Mouse (Mus musculus) urinary bladder, adult 2 months (tissue): ENCODE results near the gene Clps. TPM values are rescaled to one million over a fixed set of nuclear protein-coding genes. Genes with fewer than 3 reads are reported as not detected.
"Not testable (repeated sequence)": the region's sequence is repeated elsewhere in the genome, so short reads cannot be mapped to it uniquely, and the experiment has no call there.

Source experiments
- DNase-seq: peaks from one replicate; pipeline ENCODE4 v3.0.0; 2022; ENCODE audit warnings: low spot score
- polyA plus RNA-seq: library from polyadenylated mRNA; depleted of rRNA; stranded (reverse); fragments of >200 nt; gene quantifications from 2 replicates; pipeline ENCODE4 v1.2.3, GENCODE M21; 2012; rRNA removed

The Clps gene
- polyA plus RNA-seq: 0.32 and 0.46 TPM in 2 replicates

DNA sequence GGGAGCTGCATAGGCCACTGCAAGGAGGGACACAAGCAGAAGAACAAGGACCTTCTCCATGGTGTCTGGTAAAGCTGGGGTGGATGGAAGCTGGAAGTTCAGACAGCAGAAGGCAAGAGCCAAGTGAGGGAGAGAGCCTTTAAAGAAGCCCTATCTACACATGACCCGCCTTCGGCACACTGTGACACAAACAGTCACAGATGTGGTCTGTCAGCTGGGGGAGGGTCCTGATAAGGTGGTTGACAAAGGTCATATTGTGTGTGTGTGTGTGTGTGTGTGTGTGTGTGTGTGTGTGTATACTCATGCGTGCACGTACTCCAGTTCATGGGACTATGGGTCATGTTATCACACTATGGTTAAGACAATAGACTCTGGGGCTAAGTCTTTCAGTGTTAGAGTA lies at the start of gene Clps:
Gene Clps, minus strand, starts transcription at position 169 of the 400 bp plus-strand sequence.
- DNase-seq: no peak

DNA sequence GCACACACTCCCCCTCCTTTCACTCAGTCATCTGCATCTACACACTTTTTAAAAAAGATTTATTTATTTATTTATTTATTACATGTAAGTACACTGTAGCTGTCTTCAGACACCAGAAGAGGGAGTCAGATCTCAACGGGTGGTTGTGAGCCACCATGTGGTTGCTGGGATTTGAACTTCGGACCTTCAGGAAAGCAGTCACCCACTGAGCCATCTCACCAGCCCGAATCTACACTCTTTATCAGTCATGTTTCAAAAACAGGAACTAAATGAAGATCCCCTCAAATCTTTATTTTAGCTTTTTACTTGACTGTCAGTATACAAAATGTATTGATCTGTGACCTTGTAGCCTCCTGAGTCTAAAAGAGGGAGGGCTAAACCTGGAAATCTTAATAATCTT lies 49.0 kb upstream of the Clps start:
- no peak for DNase-seq

DNA sequence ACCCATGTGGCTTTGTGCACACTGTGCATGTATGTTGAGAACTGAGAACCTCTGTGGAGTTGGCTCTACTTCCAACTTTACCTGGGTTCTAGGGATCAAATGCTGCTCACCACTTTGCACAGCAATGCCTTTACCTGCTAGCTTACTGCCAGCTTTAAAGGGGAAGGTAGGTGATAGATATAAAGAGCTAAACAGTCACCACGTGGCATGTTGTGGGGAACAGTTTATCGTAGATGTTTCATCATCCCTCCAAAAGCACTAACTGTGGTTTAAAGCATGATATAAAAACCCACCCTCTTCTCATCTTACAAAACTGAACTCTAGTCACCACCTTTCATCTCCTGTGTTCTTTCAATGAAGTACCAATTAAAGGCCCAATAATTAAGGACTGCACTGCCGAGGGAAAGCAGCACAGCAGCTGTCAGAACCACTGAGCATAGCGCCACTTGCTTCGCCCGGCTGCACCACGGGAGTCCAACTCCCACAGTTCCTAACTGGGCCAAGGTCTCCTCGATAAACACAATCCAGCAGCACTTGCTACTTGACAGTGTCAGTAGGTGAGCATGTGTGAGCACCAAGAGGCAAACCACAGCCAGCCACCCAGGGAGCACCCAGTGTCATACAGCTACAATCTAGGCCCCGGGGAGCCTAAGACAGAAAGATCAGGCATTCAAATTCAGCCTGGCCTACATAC lies 41.1 kb upstream of the Clps start:
- DNase-seq: no peak

DNA sequence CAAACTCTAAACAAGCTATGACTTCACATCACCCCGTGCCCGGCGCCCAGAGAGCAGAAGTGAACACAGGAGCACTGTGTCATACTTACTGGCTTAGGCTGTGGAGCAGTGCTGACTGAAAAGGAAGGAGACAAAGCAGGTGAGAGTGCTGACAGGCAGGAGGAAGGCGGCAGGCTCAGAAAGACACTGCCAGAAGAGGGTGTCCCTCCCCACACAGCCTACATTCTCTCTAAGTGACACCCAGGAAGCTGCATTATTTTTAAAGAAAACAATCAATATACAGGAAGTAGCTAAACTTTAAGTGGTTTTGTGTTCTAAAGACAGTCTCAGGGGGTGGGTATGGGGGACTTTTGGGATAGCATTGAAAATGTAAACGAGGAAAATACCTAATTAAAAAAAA lies 40.2 kb upstream of the Clps start:
- DNase-seq: no peak

DNA sequence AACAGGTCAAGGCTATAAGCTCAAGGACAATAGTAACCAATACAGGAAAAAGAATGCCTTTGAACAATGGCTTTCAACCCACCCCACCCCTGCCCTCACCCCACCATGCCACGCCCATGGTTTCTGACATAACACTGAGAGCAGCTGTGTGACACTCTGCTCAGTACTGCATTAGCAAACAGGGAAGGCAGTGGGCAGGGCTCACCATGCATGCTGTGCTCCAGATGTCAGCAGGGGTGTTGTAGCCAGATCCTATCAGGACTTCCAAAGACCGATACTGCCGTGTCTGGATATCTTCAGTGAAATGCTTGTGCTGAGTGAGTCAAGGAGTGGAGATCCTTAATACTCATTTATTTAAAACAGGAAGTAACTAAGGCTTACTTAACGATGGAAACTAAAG lies 33.4 kb upstream of the Clps start:
- DNase-seq: no peak

DNA sequence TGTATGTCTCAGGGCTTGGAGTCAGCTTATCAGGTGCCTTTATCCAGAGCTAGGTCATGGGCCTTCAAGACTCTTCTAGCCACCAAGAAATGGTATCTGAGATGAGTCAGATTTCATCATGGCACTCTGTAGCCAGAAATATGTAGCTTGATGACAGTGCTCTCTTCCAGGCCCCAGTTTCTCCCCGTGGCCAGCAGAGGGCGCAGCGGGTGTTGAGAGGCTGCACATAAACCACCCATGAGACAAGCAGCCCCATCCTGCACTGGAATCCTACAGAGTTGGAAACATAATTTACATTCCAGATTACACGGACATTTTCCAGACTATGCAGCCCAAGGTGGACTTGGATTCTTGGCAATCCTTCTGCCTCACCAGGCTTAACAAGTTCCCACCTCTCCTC lies 32.4 kb upstream of the Clps start:
- peak; percentile 50 for DNase-seq

DNA sequence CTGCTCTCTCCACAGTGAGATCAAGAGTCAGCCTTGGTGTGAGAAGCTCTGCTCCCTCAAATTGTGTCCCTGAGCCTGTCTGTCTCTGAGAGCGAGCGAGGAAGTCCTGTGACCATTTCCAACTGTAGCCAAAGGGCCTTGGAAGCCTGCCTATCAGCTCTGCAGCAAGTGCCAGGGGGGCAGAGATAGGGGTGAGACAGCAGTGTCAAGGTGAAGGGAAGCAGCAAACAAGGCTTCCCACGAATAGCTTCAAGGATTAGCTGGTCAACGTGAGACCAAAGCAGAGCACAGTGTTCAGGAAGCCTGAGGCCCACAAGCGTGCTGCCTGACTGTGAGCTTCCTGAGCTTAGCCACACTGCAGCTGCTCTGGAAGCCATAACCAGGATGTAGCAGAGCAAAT lies 30.9 kb upstream of the Clps start:
- no peak for DNase-seq

DNA sequence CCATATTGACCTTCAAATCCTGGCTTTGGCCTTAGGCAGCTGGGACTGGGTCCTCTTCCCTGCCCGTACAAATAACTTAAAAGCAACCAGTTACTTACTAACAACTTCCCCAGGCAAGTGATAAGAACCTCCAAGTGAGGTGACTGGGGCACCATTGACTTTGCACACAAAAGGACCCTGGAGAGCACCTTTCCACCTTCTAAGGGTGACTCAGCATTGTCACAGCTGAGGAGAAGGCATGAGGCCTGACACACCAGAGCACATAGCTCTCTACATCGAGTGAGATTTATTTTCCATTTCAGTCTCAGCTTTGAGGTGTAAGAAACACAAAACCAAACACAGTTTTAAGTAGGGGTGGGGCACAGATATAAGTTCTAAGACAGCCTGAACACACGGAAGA lies 30.0 kb upstream of the Clps start:
- DNase-seq: no peak

DNA sequence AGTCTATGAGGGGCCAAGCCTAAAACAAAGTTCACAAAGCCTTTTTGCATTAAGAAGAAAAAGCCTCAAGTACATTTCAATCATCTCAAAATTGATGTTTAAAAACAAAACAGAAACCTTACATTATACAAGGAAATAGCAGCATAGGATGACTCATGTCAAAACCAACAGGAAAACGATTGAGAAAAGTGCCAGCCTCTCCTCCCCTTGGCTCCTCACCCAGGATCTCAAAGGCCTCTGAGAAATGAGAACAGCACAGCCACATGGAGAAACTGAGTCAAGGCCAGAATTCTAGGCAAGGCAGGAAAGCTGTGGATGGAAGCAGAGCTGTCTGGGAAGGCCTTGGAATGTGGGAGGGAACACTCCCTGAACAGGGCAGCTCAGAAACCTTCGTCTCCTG lies 28.0 kb upstream of the Clps start:
- DNase-seq: no peak

DNA sequence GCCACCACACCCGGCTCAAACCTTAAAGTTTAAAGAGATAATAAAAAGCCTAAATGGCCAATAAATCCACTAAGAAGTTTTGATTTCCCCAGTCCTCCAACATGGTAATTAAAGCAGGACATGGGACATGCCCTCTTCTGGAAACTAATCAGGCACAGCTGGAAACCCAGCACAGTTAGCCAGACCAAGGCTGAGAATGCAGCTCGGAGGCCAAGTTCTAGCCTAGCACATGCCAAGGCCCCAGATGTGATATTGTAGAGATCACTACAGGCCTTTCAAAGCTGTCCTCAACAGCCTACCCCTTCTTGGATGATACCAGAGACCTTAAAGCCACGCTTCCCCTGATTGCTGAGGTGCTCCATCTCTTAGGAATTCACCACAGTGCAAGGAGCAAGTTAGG lies 25.9 kb upstream of the Clps start:
- DNase-seq: no peak

DNA sequence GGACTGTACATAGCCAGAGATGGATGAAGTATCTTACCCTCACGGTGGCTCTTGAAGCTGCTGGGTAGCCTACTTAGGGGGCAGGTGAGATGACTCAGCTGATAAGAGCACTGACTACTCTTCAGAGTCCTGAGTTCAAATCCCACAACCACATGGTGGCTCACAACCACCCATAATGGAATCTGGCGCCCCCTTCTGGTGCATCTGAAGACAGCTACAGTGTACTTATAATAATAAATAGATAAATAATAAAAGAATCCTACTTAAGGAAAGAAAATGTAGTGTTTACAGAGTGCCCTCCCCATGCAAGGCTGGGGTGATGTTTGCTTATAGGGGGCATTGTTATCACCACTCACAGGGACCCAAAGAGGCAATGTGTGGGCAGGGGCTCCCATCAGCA lies 20.5 kb upstream of the Clps start:
- no peak for DNase-seq

DNA sequence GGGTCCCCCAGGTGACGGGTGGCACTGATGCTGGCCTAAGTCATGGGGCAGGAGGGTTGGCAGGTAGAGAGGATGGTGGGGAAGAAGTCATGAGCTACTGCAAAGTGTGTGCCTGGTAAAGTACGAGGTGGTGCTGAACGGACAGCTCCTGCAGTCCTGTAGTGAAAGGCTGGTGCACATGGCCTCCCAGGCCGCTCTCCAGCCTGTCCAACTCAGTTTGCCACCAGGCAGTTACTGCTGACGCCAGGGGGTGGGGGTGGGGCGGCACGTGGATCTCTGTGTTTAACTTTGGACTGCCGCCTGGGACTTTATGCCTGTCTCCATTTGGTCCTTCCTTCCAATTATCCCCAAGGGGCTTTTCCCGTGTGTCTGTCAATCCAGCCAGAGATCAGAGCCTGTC lies 19.8 kb upstream of the Clps start:
- DNase-seq: no peak

DNA sequence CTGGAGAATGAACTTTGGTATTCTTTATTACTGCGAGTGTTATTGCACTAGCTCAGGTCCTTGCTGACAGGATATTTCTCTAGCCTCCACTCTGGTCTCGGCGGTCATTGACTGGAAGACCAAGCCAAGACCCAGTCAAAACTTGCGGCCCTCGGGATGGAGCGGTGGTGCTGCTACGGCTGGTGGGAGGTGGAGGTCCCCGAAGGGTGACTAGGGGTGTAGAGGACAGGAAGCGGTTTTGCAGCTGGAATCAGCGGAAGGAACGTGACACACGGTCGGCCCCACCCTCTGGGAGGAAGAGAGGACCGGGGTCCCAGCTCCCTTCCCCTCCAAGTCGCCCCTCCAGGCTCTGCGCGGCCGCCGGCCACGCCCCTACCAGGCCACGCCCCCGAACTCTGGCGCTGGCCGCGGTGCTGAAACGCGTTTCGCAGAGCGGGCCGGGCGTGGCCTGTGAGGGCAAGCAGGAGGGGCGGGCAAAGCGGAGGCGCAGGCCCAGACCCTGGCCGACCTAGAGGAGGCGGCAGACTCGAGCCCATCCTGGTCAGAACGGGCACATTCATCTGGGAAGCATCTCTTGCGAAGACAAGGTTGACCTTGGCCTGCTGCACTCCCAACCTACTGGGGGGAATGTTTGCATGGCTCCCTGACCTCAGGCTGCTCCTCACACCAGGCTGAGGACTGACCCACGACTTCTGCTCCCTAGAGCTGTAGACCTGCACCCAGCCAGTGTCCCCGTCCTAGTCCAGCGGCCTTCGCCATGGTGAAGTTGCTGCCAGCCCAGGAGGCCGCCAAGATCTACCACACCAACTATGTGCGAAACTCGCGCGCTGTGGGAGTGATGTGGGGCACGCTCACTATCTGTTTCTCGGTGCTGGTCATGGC lies 14.9 kb upstream of the Clps start, which contains the start of gene Lhfpl5:
Gene Lhfpl5, plus strand, starts transcription at position 398 of the 882 bp plus-strand sequence.
- DNase-seq: no peak

DNA sequence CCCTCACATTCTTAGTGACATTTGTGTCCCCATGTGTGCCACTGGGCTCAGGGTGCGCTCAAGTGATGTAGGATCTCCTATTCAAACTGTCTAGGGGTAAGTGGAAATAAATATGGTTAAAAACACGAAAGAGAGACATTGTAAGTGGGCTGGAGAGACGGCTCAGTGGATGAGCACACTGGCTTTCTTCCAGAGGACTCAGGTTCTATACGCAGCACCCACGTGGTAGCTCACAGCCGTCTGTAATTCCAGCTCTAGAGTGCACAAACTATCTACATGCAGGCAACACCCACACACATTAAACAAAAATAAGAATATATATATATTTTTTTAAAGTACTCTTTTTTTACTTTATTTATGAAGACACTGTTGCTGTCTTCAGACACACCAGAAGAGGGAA lies 12.4 kb upstream of the Clps start:
- no peak for DNase-seq

DNA sequence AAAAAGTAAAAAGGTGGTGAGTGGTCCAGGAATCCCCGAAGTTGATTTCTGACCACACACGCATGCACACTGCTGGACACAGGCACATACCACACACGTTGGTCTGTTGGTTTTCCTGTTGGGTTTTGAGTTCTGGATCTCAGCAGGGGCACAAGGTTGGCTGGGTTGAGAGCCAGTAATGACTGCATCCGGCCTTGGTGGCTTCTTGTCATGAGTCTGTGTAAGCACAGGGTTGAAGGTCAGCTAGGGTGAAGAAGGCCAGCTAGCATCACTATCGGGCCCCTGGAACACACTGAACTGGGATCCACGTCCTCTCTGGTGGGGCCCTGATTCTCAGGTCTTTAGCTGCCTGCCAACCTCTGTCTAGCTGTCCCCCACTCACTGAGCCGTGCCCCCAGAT lies 12.0 kb upstream of the Clps start:
- DNase-seq: no peak

DNA sequence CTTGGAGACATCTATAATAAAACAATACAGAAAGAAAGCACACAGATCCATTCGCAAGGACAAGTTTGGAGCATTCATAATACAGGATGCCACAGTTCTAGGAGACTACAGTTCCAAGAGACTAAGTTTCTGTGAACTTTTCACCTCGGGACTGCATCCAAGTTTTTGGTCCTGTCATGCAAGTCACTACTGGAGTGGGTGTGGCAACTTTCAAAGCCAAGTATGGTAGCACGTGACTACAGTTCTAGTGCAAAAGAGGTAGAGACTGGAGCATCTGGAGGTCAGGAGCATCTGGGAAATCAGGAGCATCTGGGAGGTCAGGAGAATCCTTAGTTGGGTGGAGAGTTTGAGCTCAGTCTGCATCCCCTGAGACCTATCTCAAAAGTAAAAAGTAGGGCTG lies 11.3 kb upstream of the Clps start:
- DNase-seq: no peak

DNA sequence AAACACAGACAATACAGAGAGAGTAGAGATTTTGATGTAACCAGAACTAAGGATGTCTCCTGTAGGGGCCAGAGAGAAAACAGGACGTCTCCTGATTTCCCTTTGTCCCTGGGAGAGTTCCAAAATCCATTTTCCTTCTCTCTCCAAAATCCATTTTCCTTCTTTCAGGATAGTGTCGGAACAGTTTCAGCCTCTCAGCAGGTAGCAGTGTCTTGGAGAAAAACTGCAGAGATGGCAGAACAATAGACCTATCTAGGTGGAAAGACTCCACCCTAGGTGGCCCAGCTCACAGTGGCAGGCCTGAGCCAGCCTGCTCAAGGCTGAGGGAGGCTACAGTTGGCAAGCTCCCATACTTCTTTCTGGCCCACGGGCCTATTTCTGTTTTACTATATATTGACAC lies 7.0 kb upstream of the Clps start:
- DNase-seq: no peak

DNA sequence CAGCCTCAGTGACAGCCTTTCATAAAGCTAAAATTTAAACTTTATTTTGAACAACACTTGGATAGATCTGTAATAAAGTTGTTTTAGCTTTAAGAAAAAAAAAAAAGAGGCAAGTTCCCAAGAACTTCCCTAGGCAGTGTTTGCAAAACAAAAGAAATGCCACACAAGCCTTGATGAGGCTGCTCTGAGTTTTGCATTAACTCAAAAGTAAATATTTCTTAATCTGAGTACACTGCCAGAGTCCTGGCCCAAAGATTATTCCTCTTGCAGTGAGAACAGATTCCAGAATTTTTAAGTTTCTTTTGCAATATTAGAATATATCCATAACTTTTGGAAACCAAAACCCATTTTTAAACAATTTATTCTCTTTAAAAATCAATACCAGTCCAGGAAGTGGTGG lies 4.6 kb upstream of the Clps start:
- DNase-seq: no peak

DNA sequence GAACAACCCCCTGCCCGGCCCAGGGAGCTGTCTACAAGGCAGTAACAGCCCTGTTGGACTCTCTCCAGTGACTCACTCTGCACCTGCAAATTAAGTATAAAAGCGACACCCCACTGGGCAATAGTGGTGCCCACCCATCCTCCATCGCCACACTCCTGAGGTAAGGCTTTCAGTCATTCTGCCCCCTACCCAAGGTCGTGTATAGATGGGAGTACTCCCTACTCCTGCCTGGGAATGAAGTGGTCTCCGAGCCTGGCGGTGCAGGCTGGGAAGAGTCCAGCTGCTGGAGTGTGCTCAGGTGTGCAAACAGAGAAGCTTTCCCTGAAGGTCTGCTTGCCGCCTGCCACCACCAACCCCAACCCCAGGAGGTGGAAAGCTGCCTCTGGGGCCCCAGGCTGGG lies 1.0 kb upstream of the Clps start:
- DNase-seq: no peak

DNA sequence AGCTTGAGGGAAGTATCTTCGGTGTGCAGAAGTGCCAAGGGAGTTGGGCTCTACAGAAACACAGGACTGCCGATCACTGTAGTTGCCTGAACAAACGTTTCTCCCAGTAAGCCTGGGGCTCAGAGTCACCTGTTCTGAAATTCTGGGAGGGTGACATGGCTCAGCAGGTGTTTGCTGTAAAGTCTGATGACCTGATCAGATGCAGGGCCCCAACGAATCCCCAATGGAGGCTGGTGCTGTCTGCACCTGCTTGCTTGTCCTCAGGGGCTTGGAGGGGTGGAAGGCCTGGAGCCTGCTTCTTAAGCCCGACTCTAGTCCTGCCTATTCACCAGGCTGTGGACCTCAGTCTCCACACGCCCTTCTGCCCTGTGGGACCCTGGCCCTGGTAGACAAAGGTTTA lies 2.8 kb downstream of the Clps start:
- no peak for DNase-seq

DNA sequence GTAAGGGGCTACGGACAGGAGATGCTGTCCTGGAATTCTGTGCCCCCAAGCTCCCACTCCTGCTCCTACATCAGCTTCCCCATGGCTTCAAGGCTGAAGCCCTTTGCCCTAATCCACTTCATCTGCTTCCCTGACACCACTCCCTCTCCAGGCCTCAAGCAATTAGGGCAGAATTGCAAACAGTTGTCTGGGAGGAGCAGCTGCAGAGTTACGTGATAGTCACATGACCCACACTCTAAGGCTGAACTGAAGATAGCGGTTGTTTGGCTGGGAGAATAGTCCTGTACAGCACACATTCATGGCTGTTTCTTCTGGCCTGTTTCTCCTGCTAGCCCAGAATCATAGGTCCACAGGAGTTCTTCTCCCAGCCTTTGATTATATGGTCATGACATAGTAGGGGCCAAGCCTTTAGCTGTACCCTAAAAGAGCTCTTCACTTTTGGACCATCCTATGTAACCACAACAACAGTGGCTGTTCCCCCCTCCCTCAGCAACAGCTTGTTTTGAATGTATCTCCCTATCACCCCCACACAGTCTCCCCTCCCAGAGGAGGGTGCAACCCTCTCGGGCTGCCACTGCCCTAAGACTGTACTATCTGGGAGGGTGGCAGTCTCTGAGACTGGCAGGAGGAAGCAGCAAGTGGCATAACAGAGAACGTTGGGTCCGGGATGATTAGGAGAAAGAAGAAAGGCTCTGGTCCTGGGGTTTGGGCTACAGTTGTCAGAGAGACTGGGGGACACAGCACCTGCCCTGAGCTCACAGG lies 3.8 kb downstream of the Clps start:
- no peak for DNase-seq

DNA sequence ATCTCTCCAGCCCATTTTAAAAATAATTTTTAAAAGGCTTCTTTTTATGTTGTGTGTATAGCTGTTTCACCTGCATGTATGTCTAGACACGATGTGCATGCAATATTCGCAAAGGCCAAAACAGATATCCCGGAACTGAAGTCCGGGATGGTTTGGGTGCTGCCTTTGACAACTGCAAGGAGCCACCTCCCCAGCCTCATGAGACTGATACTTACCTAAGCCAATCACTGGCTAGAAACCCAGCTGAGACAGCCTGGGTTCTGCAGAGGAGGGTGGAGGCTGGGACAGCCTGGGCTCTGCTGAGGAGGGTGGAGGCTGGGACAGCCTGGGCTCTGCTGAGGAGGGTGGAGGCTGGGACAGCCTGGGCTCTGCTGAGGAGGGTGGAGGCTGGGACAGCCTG lies 6.5 kb downstream of the Clps start:
- DNase-seq: not testable (repeated sequence)
